Mouse (Mus musculus) embryo, embryonic 10.5 days (tissue): ENCODE data around the gene Pwp2.
"Not testable (repeated sequence)": the region's sequence is repeated elsewhere in the genome, so short reads cannot be mapped to it uniquely, and the experiment has no call there.

Experiments used
- DNase-seq: peaks from one replicate; pipeline ENCODE4 v3.0.0-alpha.2; 2015; ENCODE audit warnings: low spot score

The Pwp2 gene

GRCm38 (mm10) chr10:78140251-78140600 is 44.7 kb downstream of the Pwp2 start:
- no peak for DNase-seq

GRCm38 (mm10) chr10:78139572-78140250 is 45.2 kb downstream of the Pwp2 start:
- DNase-seq = no peak

- peak; percentile 39 for DNase-seq
These were observed 46.0 kb downstream of the Pwp2 start for GRCm38 (mm10) chr10:78138812-78139523.

GRCm38 (mm10) chr10:78137191-78137590 is 47.8 kb downstream of the Pwp2 start:
- DNase-seq = no peak

GRCm38 (mm10) chr10:78135947-78136346 is 49.0 kb downstream of the Pwp2 start:
- DNase-seq = no peak

- DNase-seq = peak; percentile 66
These were observed 49.8 kb downstream of the Pwp2 start for GRCm38 (mm10) chr10:78134975-78135798.

GRCm38 (mm10) chr10:78134400-78134799 is 50.5 kb downstream of the Pwp2 start:
- no peak for DNase-seq

GRCm38 (mm10) chr10:78129998-78130397 is 55.0 kb downstream of the Pwp2 start:
- no peak for DNase-seq

GRCm38 (mm10) chr10:78129423-78129822 is 55.5 kb downstream of the Pwp2 start:
- no peak for DNase-seq

GRCm38 (mm10) chr10:78128647-78129046 is 56.3 kb downstream of the Pwp2 start:
- no peak for DNase-seq

GRCm38 (mm10) chr10:78127931-78128330 is 57.0 kb downstream of the Pwp2 start:
- no peak for DNase-seq

GRCm38 (mm10) chr10:78127046-78127870 is 57.7 kb downstream of the Pwp2 start:
- no peak for DNase-seq

GRCm38 (mm10) chr10:78126311-78126710 is 58.6 kb downstream of the Pwp2 start:
- DNase-seq = no peak

- not testable (repeated sequence) for DNase-seq
These were observed 59.9 kb downstream of the Pwp2 start for GRCm38 (mm10) chr10:78125061-78125460.

- DNase-seq = not testable (repeated sequence)
These were observed 60.8 kb downstream of the Pwp2 start for GRCm38 (mm10) chr10:78124137-78124536.
